Mouse (Mus musculus) bone marrow macrophage, adult 2 months (primary cell): Measurements from ENCODE around the gene Sorcs3. TPM values are rescaled to one million over a fixed set of nuclear protein-coding genes. Genes with fewer than 3 reads are reported as not detected.

Experiments
- H3K27ac ChIP-seq: 2 replicates; pipeline ENCODE4 v1.5.1; 2012; ENCODE audit warnings: low read depth, low read length; ENCODE audit not compliant: insufficient read depth
- H3K4me1 ChIP-seq: 2 replicates; pipeline ENCODE4 v1.6.1; 2012; ENCODE audit warnings: low read length; ENCODE audit not compliant: control insufficient read depth, insufficient read depth
- H3K4me3 ChIP-seq: 2 replicates; pipeline ENCODE4 v1.5.1; 2012; ENCODE audit warnings: mild to moderate bottlenecking, low read length, moderate library complexity; ENCODE audit not compliant: insufficient read depth
- CTCF ChIP-seq: IDR thresholded peaks from 2 replicates; pipeline ENCODE4 v1.5.1; 2012; ENCODE audit warnings: low read depth, mild to moderate bottlenecking, low read length, moderate library complexity
- POLR2A ChIP-seq: IDR thresholded peaks from 2 replicates; pipeline ENCODE4 v1.6.1; 2012; ENCODE audit warnings: mild to moderate bottlenecking, low read depth, low read length, borderline replicate concordance
- polyA plus RNA-seq: library from polyadenylated mRNA; stranded (reverse); fragments of >200 nt; gene quantifications from 2 replicates; pipeline ENCODE4 v1.2.4, GENCODE M21; 2012; ENCODE audit not compliant: missing spikeins, insufficient read depth, insufficient read length

The Sorcs3 gene
- polyA plus RNA-seq, 1 experiment = not detected

- TF ChIP-seq POLR2A (no peak), CTCF (no peak)
- Histone ChIP-seq H3K4me1 (no peaks in the 10 kb centered on the region), H3K4me3 (no peak overlapping the region), H3K27ac (no peak overlapping the region)
Measured at GRCm38 (mm10) chr19:48679896-48680295, 474.1 kb downstream of the Sorcs3 start.

- Histone ChIP-seq H3K4me1 (no peaks in the 10 kb centered on the region), H3K27ac (no peak overlapping the region), H3K4me3 (no peak overlapping the region)
- no peak for TF ChIP-seq CTCF
- no peak for TF ChIP-seq POLR2A
Measured at GRCm38 (mm10) chr19:48682485-48682884, 476.7 kb downstream of the Sorcs3 start.

- no peak for TF ChIP-seq POLR2A
- no peak for TF ChIP-seq CTCF
- H3K4me3 ChIP-seq = no peak overlapping the region
Measured at GRCm38 (mm10) chr19:48686369-48686768, 480.5 kb downstream of the Sorcs3 start.

GRCm38 (mm10) chr19:48700111-48700658 lies 494.4 kb downstream of the Sorcs3 start:
- H3K4me1 ChIP-seq = no peaks in the 10 kb centered on the region
- TF ChIP-seq CTCF (no peak), POLR2A (no peak)
- no peak overlapping the region for H3K27ac ChIP-seq
- no peak overlapping the region for H3K4me3 ChIP-seq

More at GRCm38 (mm10) chr19:48686369-48686768, 480.5 kb downstream of the Sorcs3 start:
- H3K27ac ChIP-seq = no peak overlapping the region
- H3K4me1 ChIP-seq = no peaks in the 10 kb centered on the region

GRCm38 (mm10) chr19:48703763-48704162 lies 497.9 kb downstream of the Sorcs3 start:
- Histone ChIP-seq H3K4me1 (no peaks in the 10 kb centered on the region), H3K27ac (no peak overlapping the region), H3K4me3 (no peak overlapping the region)
- no peak for TF ChIP-seq POLR2A
- TF ChIP-seq CTCF = no peak

GRCm38 (mm10) chr19:48706267-48706923 lies 500.6 kb downstream of the Sorcs3 start:
- Histone ChIP-seq H3K27ac (no peak overlapping the region), H3K4me3 (no peak overlapping the region), H3K4me1 (no peaks in the 10 kb centered on the region)
- no peak for TF ChIP-seq CTCF
- no peak for TF ChIP-seq POLR2A

GRCm38 (mm10) chr19:48706924-48707320 lies 501.1 kb downstream of the Sorcs3 start:
- Histone ChIP-seq H3K27ac (no peak overlapping the region), H3K4me3 (no peak overlapping the region), H3K4me1 (no peaks in the 10 kb centered on the region)
- TF ChIP-seq CTCF (no peak), POLR2A (no peak)

- Histone ChIP-seq H3K4me1 (no peaks in the 10 kb centered on the region), H3K27ac (no peak overlapping the region), H3K4me3 (no peak overlapping the region)
- no peak for TF ChIP-seq CTCF
- no peak for TF ChIP-seq POLR2A
Measured at GRCm38 (mm10) chr19:48725851-48726419, 520.1 kb downstream of the Sorcs3 start.

- H3K4me3 ChIP-seq = no peak overlapping the region
- TF ChIP-seq CTCF (no peak), POLR2A (no peak)
- no peaks in the 10 kb centered on the region for H3K4me1 ChIP-seq
- no peak overlapping the region for H3K27ac ChIP-seq
Measured at GRCm38 (mm10) chr19:48727048-48727447, 521.2 kb downstream of the Sorcs3 start.

- TF ChIP-seq POLR2A (no peak), CTCF (no peak)
- H3K4me3 ChIP-seq = no peak overlapping the region
- H3K27ac ChIP-seq = no peak overlapping the region
- no peaks in the 10 kb centered on the region for H3K4me1 ChIP-seq
Measured at GRCm38 (mm10) chr19:48727601-48728000, 521.8 kb downstream of the Sorcs3 start.
